Mouse (Mus musculus): ENCODE data around the gene Atp10a. TPM values are rescaled to one million over a fixed set of nuclear protein-coding genes. Genes with fewer than 3 reads are reported as not detected.
A peak's percentile ranks its signal among the peaks of the same experiment; 100 is the strongest.

Gene Atp10a
- polyA plus RNA-seq, 1 experiment from 2014 or later: 5.0 TPM

- H3K9me3 ChIP-seq (ENCODE audit: control insufficient read depth, low read length): no peaks in the 10 kb centered on the region
- no peaks in the 10 kb centered on the region for H3K27me3 ChIP-seq (replicated peaks; ENCODE audit: control insufficient read depth, insufficient read depth, low read length)
- H3K4me2 ChIP-seq (ENCODE audit: low read depth, low read length): peak overlapping the region; percentile 45
- DNase-seq (ENCODE audit: low spot score): peak; percentile 95
- H3K4me1 ChIP-seq (ENCODE audit: control insufficient read depth, insufficient read depth, low read length): peaks cover 29% of the 10 kb centered on the region
- peak overlapping the region; percentile 75 for H3K27ac ChIP-seq (replicated peaks; ENCODE audit: low read depth, low read length)
- peak overlapping the region; percentile 2; the same call in 1 of the 2 replicates for H3K9ac ChIP-seq (ENCODE audit: low read depth, low read length)
- under 1% methylated on average over 9 of the region's 9 CpGs for WGBS
- peak; percentile 95 for ATAC-seq (ENCODE audit: low read depth)
- no peaks in the 10 kb centered on the region for H3K36me3 ChIP-seq (ENCODE audit: control insufficient read depth, insufficient read depth, low read length)
- H3K4me3 ChIP-seq (ENCODE audit: low read depth, low read length): peak overlapping the region; percentile 9
These were observed 187.9 kb downstream of the Atp10a start for GRCm38 (mm10) chr7:58843767-58844445.

GRCm38 (mm10) chr7:58844449-58844848 is 188.5 kb downstream of the Atp10a start:
- Histone ChIP-seq H3K27me3 (replicated peaks; ENCODE audit: control insufficient read depth, insufficient read depth, low read length) (no peaks in the 10 kb centered on the region), H3K4me2 (ENCODE audit: low read depth, low read length) (peak overlapping the region; percentile 45), H3K4me3 (ENCODE audit: low read depth, low read length) (peak overlapping the region; percentile 9), H3K9me3 (ENCODE audit: control insufficient read depth, low read length) (no peaks in the 10 kb centered on the region), H3K27ac (replicated peaks; ENCODE audit: low read depth, low read length) (peak overlapping the region; percentile 75), H3K9ac (ENCODE audit: low read depth, low read length) (no peak overlapping the region), H3K4me1 (ENCODE audit: control insufficient read depth, insufficient read depth, low read length) (peaks cover 29% of the 10 kb centered on the region), H3K36me3 (ENCODE audit: control insufficient read depth, insufficient read depth, low read length) (no peaks in the 10 kb centered on the region)
- WGBS: 25% methylated on average over 4 of the region's 4 CpGs
- ATAC-seq (ENCODE audit: low read depth): no peak
- no peak for DNase-seq (ENCODE audit: low spot score)

- DNase-seq (ENCODE audit: low spot score) (no peak), ATAC-seq (ENCODE audit: low read depth) (no peak)
- Histone ChIP-seq H3K9me3 (ENCODE audit: control insufficient read depth, low read length) (no peaks in the 10 kb centered on the region), H3K27ac (replicated peaks; ENCODE audit: low read depth, low read length) (no peak overlapping the region), H3K4me1 (ENCODE audit: control insufficient read depth, insufficient read depth, low read length) (no peaks in the 10 kb centered on the region), H3K4me3 (ENCODE audit: low read depth, low read length) (no peak overlapping the region), H3K27me3 (replicated peaks; ENCODE audit: control insufficient read depth, insufficient read depth, low read length) (no peaks in the 10 kb centered on the region), H3K36me3 (ENCODE audit: control insufficient read depth, insufficient read depth, low read length) (no peaks in the 10 kb centered on the region), H3K9ac (ENCODE audit: low read depth, low read length) (no peak overlapping the region), H3K4me2 (ENCODE audit: low read depth, low read length) (no peak overlapping the region)
- WGBS: 93% methylated on average over 4 of the region's 4 CpGs
These were observed 203.0 kb downstream of the Atp10a start for GRCm38 (mm10) chr7:58858921-58859320.

GRCm38 (mm10) chr7:58863174-58863573 is 207.2 kb downstream of the Atp10a start:
- 86% methylated on average over 3 of the region's 3 CpGs for WGBS
- Histone ChIP-seq H3K9me3 (ENCODE audit: control insufficient read depth, low read length) (no peaks in the 10 kb centered on the region), H3K4me2 (ENCODE audit: low read depth, low read length) (no peak overlapping the region), H3K4me3 (ENCODE audit: low read depth, low read length) (no peak overlapping the region), H3K27ac (replicated peaks; ENCODE audit: low read depth, low read length) (no peak overlapping the region), H3K9ac (ENCODE audit: low read depth, low read length) (no peak overlapping the region), H3K4me1 (ENCODE audit: control insufficient read depth, insufficient read depth, low read length) (no peaks in the 10 kb centered on the region), H3K36me3 (ENCODE audit: control insufficient read depth, insufficient read depth, low read length) (no peaks in the 10 kb centered on the region), H3K27me3 (replicated peaks; ENCODE audit: control insufficient read depth, insufficient read depth, low read length) (no peaks in the 10 kb centered on the region)
- ATAC-seq (ENCODE audit: low read depth) (no peak), DNase-seq (ENCODE audit: low spot score) (no peak)

- DNase-seq (ENCODE audit: low spot score): no peak
- Histone ChIP-seq H3K36me3 (ENCODE audit: control insufficient read depth, insufficient read depth, low read length) (no peaks in the 10 kb centered on the region), H3K9ac (ENCODE audit: low read depth, low read length) (no peak overlapping the region), H3K9me3 (ENCODE audit: control insufficient read depth, low read length) (no peaks in the 10 kb centered on the region), H3K4me1 (ENCODE audit: control insufficient read depth, insufficient read depth, low read length) (no peaks in the 10 kb centered on the region), H3K4me2 (ENCODE audit: low read depth, low read length) (no peak overlapping the region), H3K27me3 (replicated peaks; ENCODE audit: control insufficient read depth, insufficient read depth, low read length) (no peaks in the 10 kb centered on the region), H3K27ac (replicated peaks; ENCODE audit: low read depth, low read length) (no peak overlapping the region), H3K4me3 (ENCODE audit: low read depth, low read length) (no peak overlapping the region)
- 52% methylated on average over 4 of the region's 4 CpGs for WGBS
- ATAC-seq (ENCODE audit: low read depth): no peak
These were observed 211.1 kb downstream of the Atp10a start for GRCm38 (mm10) chr7:58866865-58867614.

- no peak for DNase-seq (ENCODE audit: low spot score)
- Histone ChIP-seq H3K4me3 (ENCODE audit: low read depth, low read length) (no peak overlapping the region), H3K36me3 (ENCODE audit: control insufficient read depth, insufficient read depth, low read length) (no peaks in the 10 kb centered on the region), H3K9ac (ENCODE audit: low read depth, low read length) (no peak overlapping the region), H3K4me1 (ENCODE audit: control insufficient read depth, insufficient read depth, low read length) (no peaks in the 10 kb centered on the region), H3K27ac (replicated peaks; ENCODE audit: low read depth, low read length) (no peak overlapping the region), H3K9me3 (ENCODE audit: control insufficient read depth, low read length) (no peaks in the 10 kb centered on the region), H3K27me3 (replicated peaks; ENCODE audit: control insufficient read depth, insufficient read depth, low read length) (no peaks in the 10 kb centered on the region), H3K4me2 (ENCODE audit: low read depth, low read length) (no peak overlapping the region)
- ATAC-seq (ENCODE audit: low read depth): no peak
- 67% methylated on average over 1 of the region's 1 CpGs for WGBS
These were observed 214.7 kb downstream of the Atp10a start for GRCm38 (mm10) chr7:58870661-58871060.

GRCm38 (mm10) chr7:58873676-58874075 is 217.7 kb downstream of the Atp10a start:
- H3K4me3 ChIP-seq (ENCODE audit: low read depth, low read length): no peak overlapping the region
- no peak overlapping the region for H3K27ac ChIP-seq (replicated peaks; ENCODE audit: low read depth, low read length)
- no peaks in the 10 kb centered on the region for H3K9me3 ChIP-seq (ENCODE audit: control insufficient read depth, low read length)
- no peaks in the 10 kb centered on the region for H3K36me3 ChIP-seq (ENCODE audit: control insufficient read depth, insufficient read depth, low read length)
- H3K27me3 ChIP-seq (replicated peaks; ENCODE audit: control insufficient read depth, insufficient read depth, low read length): no peaks in the 10 kb centered on the region
- WGBS: 94% methylated on average over 1 of the region's 1 CpGs
- no peaks in the 10 kb centered on the region for H3K4me1 ChIP-seq (ENCODE audit: control insufficient read depth, insufficient read depth, low read length)
- ATAC-seq (ENCODE audit: low read depth) (no peak), DNase-seq (ENCODE audit: low spot score) (no peak)
- H3K4me2 ChIP-seq (ENCODE audit: low read depth, low read length): no peak overlapping the region
- no peak overlapping the region for H3K9ac ChIP-seq (ENCODE audit: low read depth, low read length)

All from embryonic facial prominence, embryonic 14.5 days (tissue).